Mouse (Mus musculus) kidney, embryonic 16.5 days (tissue): Measurements from ENCODE around the gene Cyp39a1. TPM values are rescaled to one million over a fixed set of nuclear protein-coding genes. Genes with fewer than 3 reads are reported as not detected.

Source experiments
- ATAC-seq: fragments of 200-750 bp; cut with Nextera tagmentation; 2 replicates; pipeline ENCODE4 v1.8.0; 2017; ENCODE audit warnings: moderate TSS enrichment; ENCODE audit not compliant: low FRiP score, low TSS enrichment
- H3K27ac ChIP-seq: fragments of 300-500 bp; sonication (generic); 2 replicates; pipeline ENCODE4 v1.5.1; 2014; ENCODE audit warnings: low read length
- H3K27me3 ChIP-seq: fragments of 300-500 bp; sonication (generic); 2 replicates; pipeline ENCODE4 v1.6.1; 2014; ENCODE audit warnings: low read length, control low read depth, mixed read lengths; ENCODE audit not compliant: insufficient read depth
- H3K36me3 ChIP-seq: fragments of 300-500 bp; sonication (generic); 2 replicates; pipeline ENCODE4 v1.6.1; 2014; ENCODE audit warnings: low read length, control low read depth, mixed read lengths; ENCODE audit not compliant: insufficient read depth
- H3K4me1 ChIP-seq: fragments of 300-500 bp; sonication (generic); 2 replicates; pipeline ENCODE4 v1.6.1; 2014; ENCODE audit warnings: low read length, control low read depth, mixed read lengths; ENCODE audit not compliant: insufficient read depth
- H3K4me2 ChIP-seq: fragments of 300-500 bp; sonication (generic); replicated peaks from 2 replicates; pipeline ENCODE4 v1.6.1; 2014; ENCODE audit warnings: low read depth, low read length
- H3K4me3 ChIP-seq: fragments of 300-500 bp; sonication (generic); 2 replicates; pipeline ENCODE4 v1.5.1; 2014; ENCODE audit warnings: mild to moderate bottlenecking, low read length
- H3K9ac ChIP-seq: fragments of 300-500 bp; sonication (generic); replicated peaks from 2 replicates; pipeline ENCODE4 v1.6.1; 2014; ENCODE audit warnings: low read length
- H3K9me3 ChIP-seq: fragments of 300-500 bp; sonication (generic); 2 replicates; pipeline ENCODE4 v1.6.1; 2016; ENCODE audit warnings: low read length, control low read depth
- WGBS: fragments of 180-500 bp; shearing (Covaris S2); extraction: QIAGEN DNeasy Blood & Tissue Kit; methylation state at CpG from one replicate; pipeline ENCODE4 v1.1.7; 2014; 5-methylcytosine and 5-hydroxymethylcytosine counted together
- polyA plus RNA-seq: library from polyadenylated mRNA; unstranded; fragments of >200 nt; fragmentation: Nextera tagmentation; extraction: Ambion mirVana; gene quantifications from 2 replicates; pipeline ENCODE4 v1.2.1, GENCODE M21; 2015

Gene Cyp39a1
- polyA plus RNA-seq, 1 experiment from 2014 or later = 26.4 TPM

DNA sequence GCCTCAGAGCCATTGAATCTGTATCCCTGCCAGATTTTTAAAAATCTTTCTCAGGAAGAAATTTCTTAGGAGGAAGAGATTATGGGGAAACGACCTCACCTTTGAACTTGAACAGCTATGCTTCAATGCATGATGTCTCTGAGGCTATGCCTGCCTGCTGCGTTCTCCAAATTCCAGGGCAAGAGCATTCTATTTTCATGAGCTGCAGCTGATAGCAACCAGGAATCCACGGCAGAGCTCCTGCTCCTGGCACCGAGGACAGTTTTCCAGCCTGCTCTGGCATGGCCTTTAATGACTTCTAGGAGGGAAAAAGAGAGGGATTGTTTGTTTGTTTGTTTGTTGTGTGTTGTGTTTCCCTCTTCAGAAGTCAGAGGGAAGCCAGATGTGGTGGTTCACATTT, 77.2 kb downstream of the Cyp39a1 start:
- Histone ChIP-seq H3K9ac (no peak overlapping the region), H3K4me3 (no peak overlapping the region), H3K27ac (no peak overlapping the region; the same call in 1 of the 2 replicates), H3K4me2 (no peak overlapping the region), H3K9me3 (peaks cover 10% of the 10 kb centered on the region; the same call in 1 of the 2 replicates), H3K4me1 (peaks cover 14% of the 10 kb centered on the region), H3K27me3 (no peaks in the 10 kb centered on the region), H3K36me3 (peaks cover 11% of the 10 kb centered on the region; the same call in 1 of the 2 replicates)
- WGBS = 32% methylated on average over 4 of the region's 4 CpGs
- ATAC-seq = no peak

DNA sequence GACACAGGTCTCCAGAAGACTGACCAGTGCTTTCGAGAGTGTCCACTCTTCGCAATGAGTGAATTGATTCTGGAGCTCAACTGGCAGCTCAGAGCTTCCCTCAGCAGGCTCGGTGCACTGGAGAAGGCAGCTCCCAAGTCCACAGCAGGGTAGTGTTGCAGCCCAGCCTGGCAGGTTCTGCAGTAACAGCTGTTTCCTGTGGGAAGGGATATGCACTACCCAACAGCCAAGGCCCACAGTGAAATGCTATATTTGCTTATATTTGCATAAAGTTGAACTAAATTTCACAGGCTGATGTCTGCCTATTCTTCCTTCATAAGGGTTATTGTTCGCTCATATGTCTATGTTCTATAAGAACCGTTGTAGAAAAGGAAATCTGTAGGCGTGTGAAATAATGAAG, 83.9 kb downstream of the Cyp39a1 start:
- 94% methylated on average over 6 of the region's 6 CpGs for WGBS
- ATAC-seq = no peak

DNA sequence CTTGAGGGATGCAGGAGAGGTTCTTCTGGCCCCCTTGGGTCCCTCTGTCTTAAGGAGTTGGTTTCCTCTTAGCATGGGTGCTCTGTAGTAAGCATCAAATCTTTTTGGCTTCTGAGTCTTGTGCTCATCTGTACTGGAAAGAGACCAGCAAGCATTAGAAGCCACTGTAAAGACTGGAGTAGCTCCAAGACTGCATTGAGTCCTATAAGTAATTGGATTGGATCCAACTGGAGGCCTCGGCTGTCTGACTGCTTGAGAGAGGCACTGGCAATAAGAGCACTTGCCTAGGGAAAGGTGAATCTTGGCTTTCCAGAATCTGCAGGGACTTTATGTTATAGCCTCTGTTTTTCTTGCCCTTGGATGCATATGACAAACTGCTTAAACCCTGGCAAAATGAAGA, 85.6 kb downstream of the Cyp39a1 start:
- H3K4me2 ChIP-seq = no peak overlapping the region
- H3K9ac ChIP-seq = no peak overlapping the region
- no peaks in the 10 kb centered on the region for H3K9me3 ChIP-seq
- H3K4me1 ChIP-seq = peaks cover 4% of the 10 kb centered on the region; the same call in 1 of the 2 replicates
- WGBS = 52% methylated on average over 1 of the region's 1 CpGs
- no peaks in the 10 kb centered on the region for H3K27me3 ChIP-seq
- no peak for ATAC-seq
- H3K36me3 ChIP-seq = 0 out of 2 replicates have a peak, but pooled peaks cover 9% of the 10 kb centered on the region
- no peak overlapping the region for H3K4me3 ChIP-seq
- H3K27ac ChIP-seq = no peak overlapping the region

More for the DNA sequence above, 83.9 kb downstream of the Cyp39a1 start:
- Histone ChIP-seq H3K4me1 (no peaks in the 10 kb centered on the region), H3K36me3 (peaks cover 16% of the 10 kb centered on the region; the same call in 1 of the 2 replicates), H3K27ac (no peak overlapping the region), H3K9me3 (no peaks in the 10 kb centered on the region), H3K4me2 (no peak overlapping the region), H3K27me3 (no peaks in the 10 kb centered on the region), H3K4me3 (no peak overlapping the region), H3K9ac (no peak overlapping the region)

DNA sequence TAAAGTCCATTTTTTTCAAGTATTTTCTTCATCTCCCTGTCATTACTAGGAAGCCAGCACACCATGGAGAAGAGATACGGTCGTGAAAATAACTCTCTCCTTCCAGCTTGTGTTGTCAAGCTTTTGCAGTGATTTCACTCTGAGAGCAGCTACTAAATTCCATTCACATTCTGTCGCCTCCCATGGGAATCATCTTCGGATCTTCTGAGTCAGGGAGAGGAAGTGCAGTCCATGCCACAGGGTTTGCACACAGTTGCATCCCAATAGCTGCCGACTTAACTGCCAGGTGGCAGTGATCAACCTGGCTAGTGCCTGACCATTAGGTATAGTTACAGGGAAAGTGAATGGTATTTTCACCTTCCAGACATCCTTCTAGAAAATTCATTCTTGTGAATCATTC, 87.5 kb downstream of the Cyp39a1 start:
- 0 out of 2 replicates have a peak, but pooled peaks cover 2% of the 10 kb centered on the region for H3K36me3 ChIP-seq
- no peak overlapping the region for H3K27ac ChIP-seq
- H3K4me2 ChIP-seq = no peak overlapping the region
- ATAC-seq = no peak
- WGBS = 54% methylated on average over 5 of the region's 5 CpGs
- no peaks in the 10 kb centered on the region for H3K27me3 ChIP-seq
- no peak overlapping the region for H3K4me3 ChIP-seq
- no peak overlapping the region for H3K9ac ChIP-seq
- H3K4me1 ChIP-seq = peaks cover 16% of the 10 kb centered on the region; the same call in 1 of the 2 replicates
- H3K9me3 ChIP-seq = no peaks in the 10 kb centered on the region

- no peaks in the 10 kb centered on the region for H3K9me3 ChIP-seq
- H3K4me2 ChIP-seq = 0 out of 2 replicates have a peak overlapping the region, but pooled peaks have one; percentile 10
- H3K36me3 ChIP-seq = no peaks in the 10 kb centered on the region
- no peak overlapping the region for H3K9ac ChIP-seq
- no peaks in the 10 kb centered on the region for H3K27me3 ChIP-seq
- no peak overlapping the region for H3K4me3 ChIP-seq
- peak overlapping the region; percentile 16 for H3K27ac ChIP-seq
- WGBS = 38% methylated on average over 15 of the region's 15 CpGs
- peaks cover 17% of the 10 kb centered on the region; the same call in 1 of the 2 replicates for H3K4me1 ChIP-seq
- peak; percentile 92 for ATAC-seq
Observed at GRCm38 (mm10) chr17:43758607-43759259, 91.5 kb downstream of the Cyp39a1 start.

- peak; percentile 42; the same call in 1 of the 2 replicates for ATAC-seq
Observed at GRCm38 (mm10) chr17:43784531-43784930, 117.3 kb downstream of the Cyp39a1 start.

DNA sequence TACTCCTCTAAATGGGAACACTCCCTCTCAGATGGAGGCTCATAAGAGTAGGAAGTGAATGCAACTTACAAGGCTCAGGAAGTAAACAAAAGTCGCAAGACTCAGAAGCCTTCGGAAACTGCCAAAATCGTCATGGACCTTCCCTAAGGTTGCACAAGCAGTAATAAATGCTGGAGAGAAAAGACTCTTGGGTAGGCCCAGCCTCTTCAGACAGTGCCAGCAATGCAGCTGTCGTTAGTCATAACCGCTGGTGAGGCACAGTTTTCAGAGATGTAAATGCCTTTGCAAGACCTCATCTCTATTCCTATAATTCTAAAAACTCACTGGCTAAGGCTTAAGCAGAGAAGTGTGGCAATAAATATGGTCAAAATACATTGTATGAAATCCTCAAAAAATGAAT, 121.0 kb downstream of the Cyp39a1 start:
- H3K4me2 ChIP-seq = no peak overlapping the region
- H3K27me3 ChIP-seq = no peaks in the 10 kb centered on the region

More at GRCm38 (mm10) chr17:43784531-43784930, 117.3 kb downstream of the Cyp39a1 start:
- no peaks in the 10 kb centered on the region for H3K4me1 ChIP-seq
- H3K9ac ChIP-seq = no peak overlapping the region
- 53% methylated on average over 4 of the region's 4 CpGs for WGBS
- H3K27ac ChIP-seq = peak overlapping the region; percentile 65; the same call in 1 of the 2 replicates
- H3K9me3 ChIP-seq = peaks cover 10% of the 10 kb centered on the region; the same call in 1 of the 2 replicates
- no peaks in the 10 kb centered on the region for H3K36me3 ChIP-seq
- H3K27me3 ChIP-seq = no peaks in the 10 kb centered on the region
- H3K4me2 ChIP-seq = no peak overlapping the region
- no peak overlapping the region for H3K4me3 ChIP-seq

DNA sequence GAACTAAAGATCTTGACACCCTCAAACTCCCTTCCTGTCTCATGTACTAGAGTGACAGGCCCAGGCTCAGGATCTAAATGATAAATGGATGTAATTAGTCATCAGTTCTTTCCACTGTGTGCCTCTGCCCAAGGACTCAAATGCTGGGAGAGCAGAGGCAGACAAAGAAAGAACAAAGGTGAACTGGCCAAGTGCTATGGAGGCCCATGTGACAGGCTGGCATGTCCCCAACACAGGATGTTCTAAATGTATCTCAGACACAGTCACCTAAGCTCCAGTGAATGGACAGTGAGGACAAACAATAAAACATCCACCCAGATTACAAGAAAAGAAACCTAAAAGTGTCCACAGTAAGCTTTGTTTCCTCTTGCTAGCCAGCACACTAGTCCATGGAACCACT, 122.2 kb downstream of the Cyp39a1 start:
- Histone ChIP-seq H3K9ac (no peak overlapping the region), H3K9me3 (no peaks in the 10 kb centered on the region), H3K4me1 (no peaks in the 10 kb centered on the region), H3K27ac (no peak overlapping the region), H3K36me3 (no peaks in the 10 kb centered on the region), H3K4me2 (no peak overlapping the region), H3K4me3 (no peak overlapping the region), H3K27me3 (no peaks in the 10 kb centered on the region)
- no peak for ATAC-seq

More for the DNA sequence above, 121.0 kb downstream of the Cyp39a1 start:
- no peak overlapping the region for H3K27ac ChIP-seq
- no peaks in the 10 kb centered on the region for H3K9me3 ChIP-seq
- no peaks in the 10 kb centered on the region for H3K4me1 ChIP-seq
- no peak for ATAC-seq
- H3K36me3 ChIP-seq = no peaks in the 10 kb centered on the region
- H3K9ac ChIP-seq = no peak overlapping the region
- 95% methylated on average over 5 of the region's 5 CpGs for WGBS
- H3K4me3 ChIP-seq = no peak overlapping the region

- no peak overlapping the region for H3K9ac ChIP-seq
- H3K27ac ChIP-seq = no peak overlapping the region
- no peaks in the 10 kb centered on the region for H3K27me3 ChIP-seq
- H3K4me2 ChIP-seq = no peak overlapping the region
- WGBS = 89% methylated on average over 3 of the region's 3 CpGs
- no peak overlapping the region for H3K4me3 ChIP-seq
- no peaks in the 10 kb centered on the region for H3K36me3 ChIP-seq
- no peaks in the 10 kb centered on the region for H3K4me1 ChIP-seq
- ATAC-seq = no peak
- H3K9me3 ChIP-seq = no peaks in the 10 kb centered on the region
Observed at GRCm38 (mm10) chr17:43791751-43792150, 124.5 kb downstream of the Cyp39a1 start.

GRCm38 (mm10) chr17:43794731-43795280, 127.6 kb downstream of the Cyp39a1 start:
- no peak overlapping the region for H3K27ac ChIP-seq
- no peaks in the 10 kb centered on the region for H3K9me3 ChIP-seq
- H3K27me3 ChIP-seq = no peaks in the 10 kb centered on the region
- H3K36me3 ChIP-seq = no peaks in the 10 kb centered on the region
- ATAC-seq = no peak
- WGBS = 71% methylated on average over 1 of the region's 1 CpGs
- no peak overlapping the region for H3K9ac ChIP-seq
- no peak overlapping the region for H3K4me3 ChIP-seq
- no peak overlapping the region for H3K4me2 ChIP-seq
- no peaks in the 10 kb centered on the region for H3K4me1 ChIP-seq
